Mouse (Mus musculus) liver, adult (tissue): Measurements from ENCODE around the gene Rapgef2.
A peak's percentile ranks its signal among the peaks of the same experiment; 100 is the strongest.

Source experiments
- GATA4 ChIP-seq: IDR thresholded peaks from 2 replicates; pipeline ENCODE4 v1.6.1; 2014; ENCODE audit warnings: mild to moderate bottlenecking, low read length; ENCODE audit not compliant: insufficient replicate concordance

The Rapgef2 gene

DNA sequence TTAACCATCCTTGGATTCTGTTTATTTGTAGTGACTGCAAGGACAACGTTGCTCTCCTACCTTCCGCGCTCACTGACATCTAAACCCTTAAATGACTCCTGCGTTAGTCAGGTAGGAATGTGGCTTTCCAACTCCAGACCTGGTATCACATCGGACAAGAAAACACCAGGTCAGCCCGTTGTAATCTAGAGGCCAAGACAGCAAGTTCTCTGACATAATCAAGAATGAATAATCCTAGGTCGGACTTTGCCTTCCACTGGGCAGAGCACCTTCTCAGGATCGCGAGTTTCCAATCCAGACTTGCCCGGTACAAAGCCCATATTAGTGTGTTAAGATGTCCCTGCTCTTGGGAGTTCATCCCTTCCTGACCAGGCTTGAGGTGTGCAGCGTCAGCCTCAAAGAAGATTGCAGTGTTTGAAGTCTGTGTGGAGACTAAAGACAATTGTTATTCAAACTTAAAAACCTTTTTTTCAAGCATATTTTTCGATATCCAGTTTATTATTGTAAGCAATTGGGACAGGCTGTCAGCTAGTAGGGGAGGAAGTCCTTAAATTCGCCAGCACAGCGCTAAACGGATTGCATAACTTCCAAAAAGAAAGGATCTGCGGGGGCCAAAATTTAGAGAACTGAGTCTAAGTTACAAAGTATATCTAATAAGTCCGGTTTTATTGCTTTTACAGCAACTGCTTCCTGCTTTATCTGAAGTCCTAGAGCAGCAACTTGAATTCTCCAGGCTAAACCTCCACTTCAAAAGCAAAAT lies 1.6 kb upstream of the Rapgef2 start:
- TF ChIP-seq GATA4: no peak

DNA sequence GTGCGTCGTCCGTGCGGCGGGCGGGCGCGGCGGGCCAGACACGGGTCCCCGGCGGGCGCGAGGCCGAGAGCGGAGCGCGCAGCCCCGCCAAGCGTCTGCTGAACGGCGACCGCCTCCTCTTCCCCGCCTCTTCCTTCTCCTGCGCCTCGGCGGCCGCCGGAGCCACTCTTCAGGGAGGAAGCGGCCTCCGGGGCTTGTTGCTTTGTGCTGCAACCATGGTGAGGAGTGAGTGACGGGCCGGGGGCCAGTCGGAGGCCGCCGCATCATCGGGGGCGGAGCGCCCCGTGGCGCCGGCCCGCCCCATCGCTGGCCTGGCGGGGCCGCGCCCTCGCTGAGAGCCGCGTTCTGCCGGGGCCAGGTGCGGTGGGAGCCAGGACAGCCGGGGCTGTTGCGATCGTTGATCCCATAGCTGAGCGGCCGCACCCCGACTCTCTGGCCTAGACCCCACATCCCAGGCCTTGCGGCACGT lies 825 bp upstream of the Rapgef2 start:
- no peak for TF ChIP-seq GATA4

DNA sequence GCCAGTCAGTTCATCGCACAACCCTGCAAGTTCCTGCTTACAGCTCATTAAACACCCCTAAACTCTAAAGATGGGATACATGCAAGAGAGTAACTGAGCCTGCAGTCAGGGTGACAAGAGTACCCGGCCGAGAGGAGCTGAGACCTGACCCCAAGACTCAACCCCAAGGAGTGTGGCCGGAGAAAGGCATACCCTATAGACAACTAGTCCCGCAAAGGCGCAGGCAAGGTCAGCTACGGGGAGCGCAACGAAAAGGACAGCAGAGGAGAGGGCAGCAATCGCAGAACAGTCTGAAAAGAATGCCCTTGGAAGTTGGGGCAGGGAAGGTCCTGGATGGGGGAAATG lies 314 bp downstream of the Rapgef2 start:
- TF ChIP-seq GATA4: no peak

DNA sequence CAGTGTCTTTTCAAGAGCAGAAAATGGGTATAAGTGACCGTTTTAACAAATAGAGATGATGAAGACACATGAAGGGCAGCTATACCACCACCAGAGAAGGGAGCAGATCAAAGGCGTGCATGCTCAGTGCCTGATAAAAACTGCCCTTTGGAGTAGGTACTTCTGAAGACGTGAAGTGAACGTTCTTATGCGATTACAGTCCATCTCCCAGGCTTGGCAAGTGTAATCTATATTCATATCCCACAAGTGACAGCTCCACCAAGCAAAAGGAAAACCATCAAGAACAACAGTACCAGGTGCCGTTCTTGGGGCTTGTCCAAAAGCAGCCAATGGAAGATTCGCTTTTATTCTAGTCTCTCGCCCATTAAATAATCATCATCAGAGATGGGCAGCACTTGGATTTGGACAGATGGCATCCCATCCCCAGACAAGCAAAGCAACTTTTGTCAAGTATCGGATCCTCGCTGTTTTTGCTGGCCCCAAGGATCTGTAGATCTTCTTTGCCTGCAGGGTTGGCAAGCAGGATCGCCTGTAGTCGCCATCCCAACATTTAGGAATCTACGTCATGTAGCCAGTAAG lies 1.1 kb downstream of the Rapgef2 start:
- TF ChIP-seq GATA4: no peak

DNA sequence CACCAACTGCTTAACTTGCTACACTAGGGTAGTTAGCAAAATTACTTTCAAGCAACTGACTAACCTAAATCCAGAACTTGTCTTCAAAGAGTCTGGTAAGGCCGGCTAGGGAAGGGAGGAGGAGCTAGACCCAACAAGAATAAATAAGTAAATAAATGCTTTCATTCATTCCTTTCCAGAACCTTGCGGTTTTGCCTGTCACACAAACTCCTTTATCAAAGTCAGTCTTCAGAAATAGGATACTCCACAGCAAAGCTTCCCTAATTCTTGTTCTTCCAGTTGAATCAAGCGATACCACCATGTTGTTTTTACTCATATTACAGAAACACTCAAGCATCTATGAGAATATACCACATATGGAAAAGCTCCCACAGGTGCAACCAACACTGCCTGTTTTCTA lies 2.3 kb downstream of the Rapgef2 start:
- no peak for TF ChIP-seq GATA4

DNA sequence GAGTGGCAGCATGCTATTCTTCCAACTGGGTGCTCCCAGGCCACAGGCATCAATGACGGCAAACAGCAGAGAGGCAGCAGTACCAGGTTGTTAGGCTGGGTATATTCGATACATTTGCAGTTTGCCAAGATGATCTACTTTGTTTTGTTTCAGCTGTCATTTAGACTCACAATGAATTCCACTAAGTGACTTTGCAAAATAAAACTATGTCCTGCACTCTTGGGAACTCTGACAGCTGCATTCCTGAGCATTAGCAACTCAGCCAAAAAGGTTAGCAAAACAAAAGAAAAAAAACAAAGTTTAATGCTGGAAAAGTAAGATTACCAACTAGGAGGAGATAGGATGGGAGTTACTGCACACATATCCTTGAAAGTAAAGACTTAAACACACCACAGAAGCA lies 3.3 kb downstream of the Rapgef2 start:
- TF ChIP-seq GATA4: no peak

DNA sequence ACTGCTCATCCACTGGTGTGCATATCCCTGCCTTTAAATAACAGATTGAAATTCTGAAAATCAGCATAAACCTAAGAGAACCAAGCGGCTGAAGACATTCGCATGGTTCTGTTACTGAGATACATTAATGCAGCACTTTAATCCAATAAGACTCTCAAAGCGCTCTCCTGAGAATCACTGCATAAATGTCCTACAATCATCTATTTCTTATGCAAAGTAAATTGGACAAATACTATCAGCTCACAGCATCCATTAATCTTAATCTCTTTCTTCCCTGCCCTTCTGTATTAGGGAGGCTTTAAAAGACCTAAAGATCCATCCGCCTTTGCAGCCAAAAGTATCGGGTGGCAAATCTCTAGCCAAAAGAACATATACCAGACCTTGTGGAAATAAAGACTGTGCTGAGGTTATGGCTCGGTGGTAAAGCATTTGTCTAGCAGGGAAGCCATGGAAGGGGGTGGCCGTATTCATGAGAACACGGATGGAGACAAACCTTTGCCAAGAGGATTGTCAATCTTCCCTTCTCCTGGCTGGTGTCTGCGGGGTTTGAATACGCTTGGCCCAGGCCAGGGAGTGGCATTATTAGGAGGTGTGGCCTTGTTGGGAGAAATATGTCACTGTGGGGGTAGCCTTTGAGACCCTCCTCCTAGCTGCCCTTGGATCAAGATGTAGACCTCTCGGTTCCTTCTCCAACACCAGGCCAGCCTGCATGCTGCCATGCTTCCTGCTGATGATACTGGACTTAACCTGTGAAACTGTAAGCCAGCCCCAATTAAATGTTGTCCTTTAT lies 10.3 kb downstream of the Rapgef2 start:
- no peak for TF ChIP-seq GATA4

DNA sequence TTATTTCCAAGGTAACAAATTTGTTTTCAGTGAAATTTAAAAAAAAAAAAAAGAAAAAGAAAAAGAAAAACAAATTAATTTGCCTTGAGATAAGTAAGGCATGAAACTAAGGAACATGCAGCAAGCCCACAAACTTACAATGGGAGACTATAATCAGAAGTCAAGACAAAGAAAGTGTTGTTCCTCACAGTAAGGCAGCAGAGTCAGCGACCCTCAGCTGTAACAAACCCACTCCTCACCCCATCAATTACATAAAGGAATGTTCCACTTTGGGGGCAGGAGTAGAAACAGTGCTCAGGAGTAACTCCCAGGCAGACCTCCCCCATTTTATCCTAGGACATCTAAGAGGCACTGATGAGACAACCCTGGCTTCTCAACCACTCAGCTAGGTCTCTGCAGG lies 13.0 kb downstream of the Rapgef2 start:
- no peak for TF ChIP-seq GATA4

DNA sequence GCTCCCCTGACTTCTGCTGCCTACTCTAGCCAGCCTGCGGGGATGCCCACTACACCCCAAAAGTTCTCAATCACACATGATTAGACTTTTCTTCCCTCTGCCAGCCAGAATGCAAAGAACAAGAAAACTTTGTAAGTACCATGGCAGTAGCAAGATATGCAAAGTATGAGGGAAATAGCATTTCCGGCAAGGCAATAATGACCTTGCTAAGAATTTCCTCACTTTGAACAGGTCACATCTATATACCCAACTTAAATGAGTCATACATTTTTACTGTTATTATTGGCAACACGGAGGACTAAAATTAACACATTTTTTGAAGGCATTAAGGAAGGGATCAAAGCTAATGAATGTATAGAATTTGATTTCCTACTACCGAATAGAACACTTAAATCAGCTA lies 13.4 kb downstream of the Rapgef2 start:
- TF ChIP-seq GATA4: no peak

DNA sequence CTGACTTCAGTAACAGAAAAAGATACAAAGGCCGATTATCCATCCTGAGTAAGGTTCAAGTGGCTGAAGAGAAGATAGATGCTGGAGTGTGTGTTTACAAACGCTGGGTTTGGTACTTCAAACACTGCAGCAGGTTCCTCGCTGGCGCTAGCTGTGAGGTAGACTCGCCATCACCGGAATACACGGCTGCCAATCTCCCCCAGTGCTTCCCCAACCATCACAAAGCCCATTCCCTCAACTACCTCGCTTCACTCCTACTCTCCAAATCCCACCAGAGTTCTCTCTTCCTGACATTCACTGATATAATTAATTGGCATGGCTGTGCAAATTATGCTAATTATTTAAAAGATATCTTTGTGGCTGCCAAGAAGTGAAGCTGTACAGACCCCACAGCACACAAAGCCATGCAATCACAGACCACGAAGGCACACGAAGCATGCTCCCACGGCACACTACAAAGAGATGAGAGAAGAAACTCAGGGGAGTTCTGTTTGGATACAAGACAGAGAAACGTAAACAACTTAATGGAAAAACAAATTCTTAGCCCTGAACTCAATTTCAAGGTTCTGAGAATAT lies 15.2 kb downstream of the Rapgef2 start:
- TF ChIP-seq GATA4: no peak

DNA sequence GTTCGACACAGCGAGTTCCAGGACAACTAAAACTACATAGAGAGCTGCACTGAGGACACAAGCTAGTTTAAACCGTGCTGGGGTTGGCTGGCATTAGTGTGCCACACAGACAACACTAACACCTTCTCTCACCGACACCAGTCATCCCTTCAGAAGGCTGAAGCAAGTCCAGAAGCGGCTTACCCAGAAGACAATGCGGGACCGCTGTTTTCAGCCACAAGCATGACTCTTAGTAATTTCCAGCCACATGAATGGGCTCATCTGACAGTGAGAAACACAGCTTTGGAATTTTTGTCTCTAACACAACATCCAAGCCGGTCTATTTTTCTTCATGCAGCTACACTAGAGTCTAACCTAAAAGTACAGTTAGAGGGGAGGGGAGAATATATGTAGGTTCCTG lies 16.4 kb downstream of the Rapgef2 start:
- TF ChIP-seq GATA4: no peak

DNA sequence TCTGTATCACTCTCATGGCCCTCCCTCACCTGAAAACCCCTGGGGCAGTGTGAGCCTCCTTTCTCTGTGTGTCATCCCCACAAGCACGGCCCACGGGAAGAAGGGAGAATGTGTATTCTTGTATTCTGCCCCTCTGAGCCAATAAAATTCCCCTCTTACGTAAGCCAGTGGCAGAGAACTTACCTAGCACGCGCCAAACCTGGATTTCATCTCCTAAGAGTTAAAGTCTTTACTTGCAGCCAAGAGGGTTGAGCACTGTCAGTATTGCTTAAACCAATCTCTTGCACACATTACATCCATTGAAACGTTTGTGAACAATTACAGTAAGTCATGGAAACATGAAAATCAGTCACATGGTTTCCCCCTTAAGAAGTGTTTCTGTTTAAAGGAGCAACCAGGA lies 19.3 kb downstream of the Rapgef2 start:
- no peak for TF ChIP-seq GATA4

DNA sequence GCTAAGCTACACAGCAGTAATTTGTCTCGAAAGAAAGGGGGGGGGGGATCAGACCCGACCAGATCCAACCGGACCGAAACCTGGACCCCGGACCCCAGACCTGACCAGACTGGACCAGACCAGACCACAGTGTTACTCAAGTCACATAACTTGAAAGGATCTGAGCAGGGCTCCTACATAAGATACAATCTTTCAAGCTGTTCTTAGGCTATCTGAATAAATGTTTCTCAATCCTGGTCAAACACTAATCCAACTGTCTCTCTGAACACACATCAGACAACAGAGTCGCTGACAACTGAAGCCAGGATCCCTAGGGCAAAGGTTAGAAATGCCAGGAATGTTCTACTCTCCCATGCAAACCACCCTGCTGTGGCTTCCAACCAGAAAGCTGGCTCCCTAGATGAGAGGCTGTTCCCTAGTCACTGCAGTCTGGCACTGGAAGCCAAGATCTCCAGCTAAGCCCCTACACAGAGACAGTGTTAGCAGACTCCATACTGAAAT lies 24.5 kb downstream of the Rapgef2 start:
- TF ChIP-seq GATA4: peak; percentile 15; the same call in 1 of the 2 replicates

DNA sequence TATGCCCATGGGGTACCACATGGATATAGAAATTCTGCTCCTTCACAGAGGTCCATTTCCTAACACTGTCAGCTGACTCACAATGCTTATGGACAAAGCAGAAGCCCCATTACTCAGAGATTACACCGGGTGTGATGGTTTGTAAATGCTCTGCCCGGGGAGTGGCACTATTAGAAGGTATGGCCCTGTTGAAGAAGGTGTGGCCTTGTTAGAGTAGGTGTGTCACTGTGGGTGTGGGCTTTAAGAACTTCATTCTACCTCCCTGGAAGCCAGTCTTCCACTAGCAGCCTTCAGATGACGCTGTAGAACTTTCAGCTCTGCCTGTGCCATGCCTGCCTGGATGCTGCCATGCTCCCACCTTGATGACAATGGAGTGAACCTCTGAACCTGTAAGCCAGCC lies 32.3 kb downstream of the Rapgef2 start:
- TF ChIP-seq GATA4: no peak

DNA sequence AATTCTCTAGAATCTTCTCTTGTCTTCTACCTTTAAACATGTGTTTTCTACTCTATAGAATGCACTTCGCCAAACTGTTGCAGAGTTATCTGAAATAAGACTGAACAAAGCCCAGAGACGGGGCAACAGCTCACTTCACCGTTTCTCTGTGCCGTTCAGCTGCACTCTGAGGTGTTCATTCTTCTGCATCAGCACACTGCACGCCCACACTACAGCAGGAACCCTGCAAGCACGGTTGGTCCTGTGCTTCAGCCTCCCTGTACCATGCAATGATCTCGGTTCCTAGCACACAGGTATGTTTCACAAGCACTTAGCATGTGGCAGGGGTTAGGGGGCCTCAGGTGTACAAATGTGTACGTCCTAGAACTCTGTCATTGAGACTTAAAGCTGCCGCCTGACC lies 32.9 kb downstream of the Rapgef2 start:
- no peak for TF ChIP-seq GATA4

DNA sequence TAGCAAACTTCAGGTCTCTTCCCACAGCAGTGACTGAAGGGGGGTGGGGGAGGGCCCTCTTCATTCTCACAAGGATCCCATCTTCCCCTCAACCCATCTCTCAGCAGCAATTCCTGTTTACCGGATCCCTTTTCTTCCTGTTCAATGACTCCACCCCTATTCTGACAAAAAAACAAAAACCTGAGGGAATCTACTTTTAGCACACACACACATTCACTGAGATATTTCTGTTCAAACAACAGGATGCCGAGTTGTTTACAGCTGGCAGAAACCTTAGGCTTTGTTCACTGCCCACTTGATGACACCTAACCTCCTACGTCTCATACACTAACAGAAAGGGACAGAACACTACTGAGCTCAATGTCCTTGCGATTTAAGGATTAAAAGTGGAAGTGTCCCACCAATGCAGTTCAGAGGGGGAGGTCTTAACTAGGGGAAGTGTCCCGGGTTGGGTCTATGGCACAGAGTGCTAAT lies 33.4 kb downstream of the Rapgef2 start:
- no peak for TF ChIP-seq GATA4

DNA sequence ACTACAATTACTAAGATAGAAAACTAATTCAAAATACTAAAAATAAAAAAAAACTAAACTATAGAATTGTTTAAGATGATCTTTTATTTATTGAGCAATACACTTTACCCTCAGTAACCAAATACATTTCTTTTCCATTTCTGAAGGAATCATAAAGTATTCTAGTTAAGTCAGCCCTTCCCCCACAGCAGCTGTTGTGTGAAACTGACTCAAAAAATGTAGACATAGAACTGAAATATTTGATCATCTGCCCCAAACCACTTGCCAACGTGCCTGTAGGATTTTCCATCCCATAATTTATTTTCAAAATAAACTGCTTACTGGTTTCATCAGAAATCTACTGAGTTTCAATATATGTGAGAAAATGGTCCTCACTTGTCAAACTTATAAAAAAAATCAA lies 36.4 kb downstream of the Rapgef2 start:
- no peak for TF ChIP-seq GATA4
